ENCODE assay signal across 15 mouse cellular contexts in the genomic region with DNA sequence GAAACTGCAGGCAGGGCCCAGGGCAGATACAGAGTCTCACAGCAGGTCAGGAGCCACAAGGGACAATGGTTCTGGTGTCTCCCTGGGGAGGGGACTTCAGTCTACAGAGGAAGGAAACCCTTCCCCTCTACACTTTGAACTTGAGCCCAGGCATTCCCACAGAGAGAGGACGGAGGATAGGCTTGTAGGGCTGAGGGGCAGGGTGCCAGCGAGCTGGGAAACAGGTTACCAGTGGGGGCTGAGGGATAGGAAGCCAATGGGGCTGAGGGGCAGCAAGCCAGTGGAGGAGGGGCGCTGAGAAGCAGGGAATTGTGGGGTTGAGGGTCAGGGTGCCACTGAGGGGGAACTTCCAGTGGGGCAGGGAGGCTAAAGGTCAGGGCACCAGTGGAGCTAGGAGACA. TPM values are rescaled to one million over a fixed set of nuclear protein-coding genes. Genes with fewer than 3 reads are reported as not detected.
DNase-seq lines count a peak whose midpoint lies in the region; ATAC-seq lines count a peak whose summit lies in the region.
"Had no signal": no experiment of that assay in that cellular context is flagged by ENCODE, and none has a peak within 500 bp of the region (broad histone marks: within the 10 kb centered on the region; RNA-seq: fewer than 3 reads in every experiment).

No protein-coding gene starts in this region.

- no peaks in the 10 kb centered on the region for H3K27me3 ChIP-seq in forebrain, embryonic 10.5 days (ENCODE audit: poor library complexity, severe bottlenecking)
- H3K27me3 ChIP-seq in forebrain, embryonic 12.5 days, result no peaks in the 10 kb centered on the region
- H3K27me3 ChIP-seq: forebrain, embryonic 13.5 days had no signal

- H3K4me1 ChIP-seq in forebrain, embryonic 10.5 days, result peaks cover 30% of the 10 kb centered on the region
- H3K4me1 ChIP-seq in forebrain, embryonic 12.5 days, result 0 out of 2 replicates have a peak, but pooled peaks cover 2% of the 10 kb centered on the region
- peaks cover 27% of the 10 kb centered on the region for H3K4me1 ChIP-seq in brown adipose tissue, adult 24 weeks (ENCODE audit: control insufficient read depth, insufficient read depth, insufficient read length, low read length)

- H3K9ac ChIP-seq in forebrain, embryonic 12.5 days, result no peak overlapping the region
- H3K9ac ChIP-seq: forebrain, embryonic 13.5 days; liver, embryonic 14.5 days had no signal

- H3K36me3 ChIP-seq in forebrain, embryonic 10.5 days (replicated peaks), result no peaks in the 10 kb centered on the region
- H3K36me3 ChIP-seq in forebrain, embryonic 12.5 days (replicated peaks), result no peaks in the 10 kb centered on the region

- no peak for DNase-seq in forebrain, embryonic 10.5 days (ENCODE audit: extremely low spot score, low spot score)
- peak; percentile 36 for DNase-seq in kidney, postnatal 14 days
- no peak for DNase-seq in kidney, adult 18-20 months
- peak; percentile 51 to 57 for DNase-seq in heart, postnatal 14 days
- DNase-seq in layer of hippocampus, postnatal 36 days, result no peak
- DNase-seq: B cell, adult 2 months; cerebellum, adult 11-12 months; right cerebral cortex, adult 18-20 months had no signal

- WGBS in forebrain, embryonic 10.5 days, result 44% methylated on average over 3 of the region's 3 CpGs
- WGBS in forebrain, embryonic 12.5 days, result 53% methylated on average over 3 of the region's 3 CpGs

- 0 out of 2 replicates have a peak overlapping the region, but pooled peaks have one; percentile 48 for H3K27ac ChIP-seq in forebrain, embryonic 10.5 days
- no peak overlapping the region for H3K27ac ChIP-seq in forebrain, embryonic 12.5 days
- peak overlapping the region; percentile 93 for H3K27ac ChIP-seq in brown adipose tissue, adult 24 weeks (replicated peaks; ENCODE audit: low read depth, low read length)
- H3K27ac ChIP-seq: forebrain, embryonic 13.5 days; liver, embryonic 14.5 days had no signal

- no peaks in the 10 kb centered on the region for H3K9me3 ChIP-seq in forebrain, embryonic 10.5 days
- no peaks in the 10 kb centered on the region for H3K9me3 ChIP-seq in forebrain, embryonic 12.5 days
- H3K9me3 ChIP-seq: forebrain, embryonic 13.5 days; megakaryocyte, embryonic 14.5 days had no signal

- intact Hi-C loops in heart, postnatal 14 days (cut with DNase I), result no loop called here

- no peak for ATAC-seq in forebrain, embryonic 12.5 days (ENCODE audit: low FRiP score)
- ATAC-seq: forebrain, embryonic 13.5 days had no signal

- no peak overlapping the region for H3K4me2 ChIP-seq in forebrain, embryonic 12.5 days
- H3K4me2 ChIP-seq: forebrain, embryonic 13.5 days had no signal

- H3K4me3 ChIP-seq in forebrain, embryonic 10.5 days, result no peak overlapping the region
- H3K4me3 ChIP-seq in forebrain, embryonic 12.5 days (replicated peaks), result no peak overlapping the region
- no peak overlapping the region for H3K4me3 ChIP-seq in brown adipose tissue, adult 24 weeks (ENCODE audit: insufficient read depth, low read depth, low read length)
- H3K4me3 ChIP-seq: forebrain, embryonic 13.5 days had no signal

RNA-seq across cellular contexts. Expression of a gene that starts 29.4 kb away (rescaled TPM):
- 1.1 and 1.3 TPM in 2 replicates for polyA plus RNA-seq in forebrain, embryonic 10.5 days (2016; fragmentation: Nextera tagmentation; extraction: Ambion mirVana)
- polyA plus RNA-seq in forebrain, embryonic 12.5 days (2016; fragmentation: Nextera tagmentation; extraction: Ambion mirVana), result 0.70 and 1.3 TPM in 2 replicates
- 12.9 and 13.5 TPM in 2 replicates for polyA plus RNA-seq in brown adipose tissue, adult 24 weeks (2012; ENCODE audit: insufficient read depth, insufficient read length, missing spikeins)
- 10 to 100 TPM; 19.8 to 21.5 TPM for total RNA-seq in heart, postnatal 14 days (2021)
- 100 to 1,000 TPM; 127 to 142 TPM for total RNA-seq in layer of hippocampus, postnatal 36 days (2021)

RNA-seq across cellular contexts. Expression of a gene that starts 42.7 kb away (rescaled TPM):
- 0.55 and 0.89 TPM in 2 replicates for polyA plus RNA-seq in forebrain, embryonic 10.5 days (2016; fragmentation: Nextera tagmentation; extraction: Ambion mirVana)
- polyA plus RNA-seq in forebrain, embryonic 12.5 days (2016; fragmentation: Nextera tagmentation; extraction: Ambion mirVana), result 10.7 and 11.5 TPM in 2 replicates
- polyA plus RNA-seq in brown adipose tissue, adult 24 weeks (2012; ENCODE audit: insufficient read depth, insufficient read length, missing spikeins), result not detected in 2 replicates
- not detected for total RNA-seq in heart, postnatal 14 days (2021)
- total RNA-seq in layer of hippocampus, postnatal 36 days (2021), result 100 to 1,000 TPM; 112 to 121 TPM
- total RNA-seq: heart, postnatal 36 days; neutrophil, adult 5-6 weeks had no signal

Comparison
In these comparisons a context has a peak if more than half of its experiments do, and no peak if none do; other contexts are left out.
1. DNase-seq: peak in kidney, postnatal 14 days (single experiment) and heart, postnatal 14 days (2 of 2); none in forebrain, embryonic 10.5 days (single experiment), kidney, adult 18-20 months (single experiment) and layer of hippocampus, postnatal 36 days (0 of 2).